9 mouse cellular contexts compared by ENCODE assay signal in genomic region chr2:179070346-179070745, GRCm38 (mm10).
DNase-seq lines count a peak whose midpoint lies in the region; ATAC-seq and TF ChIP-seq lines count a peak whose summit lies in the region.
"Had no signal": no experiment of that assay in that cellular context is flagged by ENCODE, and none has a peak within 500 bp of the region (broad histone marks: within the 10 kb centered on the region; RNA-seq: fewer than 3 reads in every experiment).

No protein-coding gene starts in this region.

- WGBS in forebrain, postnatal 0 days, result 44% methylated on average over 1 of the region's 1 CpGs
- 53% methylated on average over 1 of the region's 1 CpGs for WGBS in forebrain, embryonic 15.5 days
- WGBS in liver, embryonic 12.5 days (ENCODE audit: insufficient replicate concordance), result 26% methylated on average over 1 of the region's 1 CpGs
- WGBS in embryonic facial prominence, embryonic 14.5 days, result 53% methylated on average over 1 of the region's 1 CpGs
- 33% methylated on average over 1 of the region's 1 CpGs for WGBS in midbrain, postnatal 0 days
- 50% methylated on average over 1 of the region's 1 CpGs for WGBS in intestine, embryonic 15.5 days

- no peaks in the 10 kb centered on the region for H3K9me3 ChIP-seq in forebrain, postnatal 0 days (ENCODE audit: low read length)
- no peaks in the 10 kb centered on the region for H3K9me3 ChIP-seq in forebrain, embryonic 15.5 days
- H3K9me3 ChIP-seq in liver, embryonic 12.5 days (replicated peaks), result no peaks in the 10 kb centered on the region
- H3K9me3 ChIP-seq in embryonic facial prominence, embryonic 14.5 days (ENCODE audit: control insufficient read depth, low read length), result no peaks in the 10 kb centered on the region
- H3K9me3 ChIP-seq in midbrain, postnatal 0 days (ENCODE audit: low read length), result no peaks in the 10 kb centered on the region
- no peaks in the 10 kb centered on the region for H3K9me3 ChIP-seq in intestine, embryonic 15.5 days
- H3K9me3 ChIP-seq: liver, embryonic 15.5 days had no signal

- H3K36me3 ChIP-seq in forebrain, postnatal 0 days (ENCODE audit: insufficient read depth), result no peaks in the 10 kb centered on the region
- H3K36me3 ChIP-seq in forebrain, embryonic 15.5 days, result no peaks in the 10 kb centered on the region
- H3K36me3 ChIP-seq in liver, embryonic 12.5 days, result no peaks in the 10 kb centered on the region
- no peaks in the 10 kb centered on the region for H3K36me3 ChIP-seq in embryonic facial prominence, embryonic 14.5 days (ENCODE audit: control insufficient read depth, insufficient read depth, low read length)
- H3K36me3 ChIP-seq in midbrain, postnatal 0 days (ENCODE audit: insufficient read depth, low read length), result no peaks in the 10 kb centered on the region
- H3K36me3 ChIP-seq in intestine, embryonic 15.5 days, result no peaks in the 10 kb centered on the region
- H3K36me3 ChIP-seq: liver, embryonic 15.5 days had no signal

- no peaks in the 10 kb centered on the region for H3K27me3 ChIP-seq in forebrain, postnatal 0 days (ENCODE audit: insufficient read depth, low read length)
- H3K27me3 ChIP-seq in forebrain, embryonic 15.5 days, result no peaks in the 10 kb centered on the region
- H3K27me3 ChIP-seq in liver, embryonic 12.5 days (replicated peaks), result no peaks in the 10 kb centered on the region
- H3K27me3 ChIP-seq in embryonic facial prominence, embryonic 14.5 days (replicated peaks; ENCODE audit: control insufficient read depth, insufficient read depth, low read length), result no peaks in the 10 kb centered on the region
- H3K27me3 ChIP-seq in midbrain, postnatal 0 days (ENCODE audit: insufficient read depth, low read length), result no peaks in the 10 kb centered on the region
- H3K27me3 ChIP-seq in intestine, embryonic 15.5 days (replicated peaks), result no peaks in the 10 kb centered on the region
- H3K27me3 ChIP-seq: liver, embryonic 15.5 days had no signal

- no peaks in the 10 kb centered on the region for H3K4me1 ChIP-seq in forebrain, postnatal 0 days (ENCODE audit: insufficient read depth)
- H3K4me1 ChIP-seq in forebrain, embryonic 15.5 days, result no peaks in the 10 kb centered on the region
- H3K4me1 ChIP-seq in liver, embryonic 12.5 days, result no peaks in the 10 kb centered on the region
- no peaks in the 10 kb centered on the region for H3K4me1 ChIP-seq in embryonic facial prominence, embryonic 14.5 days (ENCODE audit: control insufficient read depth, insufficient read depth, low read length)
- 0 out of 2 replicates have a peak, but pooled peaks cover 4% of the 10 kb centered on the region for H3K4me1 ChIP-seq in midbrain, postnatal 0 days (ENCODE audit: insufficient read depth, low read length)
- H3K4me1 ChIP-seq in intestine, embryonic 15.5 days (replicated peaks), result no peaks in the 10 kb centered on the region
- H3K4me1 ChIP-seq: liver, embryonic 15.5 days had no signal

- peak; percentile 51 for DNase-seq in forebrain, postnatal 0 days
- DNase-seq in liver (peak; percentile 11), NIH3T3 (ENCODE audit: low read depth) (peak; percentile 38)
- peak; percentile 19 for DNase-seq in embryonic facial prominence, embryonic 14.5 days (ENCODE audit: low spot score)
- DNase-seq in midbrain, postnatal 0 days (ENCODE audit: low spot score), result peak; percentile 44

- no peak overlapping the region for H3K27ac ChIP-seq in forebrain, postnatal 0 days (ENCODE audit: low read depth, low read length)
- H3K27ac ChIP-seq in forebrain, embryonic 15.5 days (replicated peaks), result no peak overlapping the region
- H3K27ac ChIP-seq in liver, embryonic 12.5 days, result no peak overlapping the region
- H3K27ac ChIP-seq in embryonic facial prominence, embryonic 14.5 days (replicated peaks; ENCODE audit: low read depth, low read length), result no peak overlapping the region
- no peak overlapping the region for H3K27ac ChIP-seq in midbrain, postnatal 0 days (ENCODE audit: low read depth, low read length)
- no peak overlapping the region for H3K27ac ChIP-seq in intestine, embryonic 15.5 days
- H3K27ac ChIP-seq: liver, embryonic 15.5 days had no signal

- no peak overlapping the region for H3K4me3 ChIP-seq in forebrain, postnatal 0 days (ENCODE audit: low read depth, low read length)
- H3K4me3 ChIP-seq in forebrain, embryonic 15.5 days, result no peak overlapping the region
- no peak overlapping the region for H3K4me3 ChIP-seq in liver, embryonic 12.5 days
- H3K4me3 ChIP-seq in embryonic facial prominence, embryonic 14.5 days (ENCODE audit: low read depth, low read length), result no peak overlapping the region
- no peak overlapping the region for H3K4me3 ChIP-seq in midbrain, postnatal 0 days (ENCODE audit: low read depth, low read length)
- no peak overlapping the region for H3K4me3 ChIP-seq in intestine, embryonic 15.5 days (replicated peaks)
- H3K4me3 ChIP-seq: liver, embryonic 15.5 days had no signal

- H3K9ac ChIP-seq in forebrain, postnatal 0 days, result no peak overlapping the region
- H3K9ac ChIP-seq in forebrain, embryonic 15.5 days (replicated peaks), result no peak overlapping the region
- no peak overlapping the region for H3K9ac ChIP-seq in liver, embryonic 12.5 days
- H3K9ac ChIP-seq in embryonic facial prominence, embryonic 14.5 days (ENCODE audit: low read depth, low read length), result no peak overlapping the region
- no peak overlapping the region for H3K9ac ChIP-seq in midbrain, postnatal 0 days (replicated peaks; ENCODE audit: low read length, poor library complexity, severe bottlenecking)
- H3K9ac ChIP-seq in intestine, embryonic 15.5 days, result no peak overlapping the region
- H3K9ac ChIP-seq: liver, embryonic 15.5 days had no signal

- ATAC-seq in forebrain, postnatal 0 days, result no peak
- ATAC-seq in forebrain, embryonic 15.5 days (replicated peaks), result no peak
- no peak for ATAC-seq in liver, embryonic 12.5 days
- no peak for ATAC-seq in embryonic facial prominence, embryonic 14.5 days (ENCODE audit: low read depth)
- ATAC-seq in midbrain, postnatal 0 days (ENCODE audit: low FRiP score), result no peak
- no peak for ATAC-seq in intestine, embryonic 15.5 days

- H3K4me2 ChIP-seq in forebrain, postnatal 0 days (ENCODE audit: low read depth), result no peak overlapping the region
- no peak overlapping the region for H3K4me2 ChIP-seq in forebrain, embryonic 15.5 days (replicated peaks)
- no peak overlapping the region for H3K4me2 ChIP-seq in liver, embryonic 12.5 days
- no peak overlapping the region for H3K4me2 ChIP-seq in embryonic facial prominence, embryonic 14.5 days (ENCODE audit: low read depth, low read length)
- H3K4me2 ChIP-seq in midbrain, postnatal 0 days (ENCODE audit: low read depth, low read length, poor library complexity, severe bottlenecking), result no peak overlapping the region
- H3K4me2 ChIP-seq in intestine, embryonic 15.5 days (replicated peaks), result no peak overlapping the region
- H3K4me2 ChIP-seq: liver, embryonic 15.5 days had no signal

- peak; percentile 68 for TF ChIP-seq CTCF in forebrain, postnatal 0 days (IDR thresholded peaks at IDR 0.05; ENCODE audit: low read depth)
- TF ChIP-seq CTCF in midbrain, postnatal 0 days (IDR thresholded peaks at IDR 0.05), result peak; percentile 64
